Mouse (Mus musculus) induced T-regulatory cell, adult 2 months (primary cell): Measurements from ENCODE around the gene Apobec1.
A peak's percentile ranks its signal among the peaks of the same experiment; 100 is the strongest.
"Not testable (repeated sequence)": the region's sequence is repeated elsewhere in the genome, so short reads cannot be mapped to it uniquely, and the experiment has no call there.

Experiments used
- DNase-seq: peaks from one replicate; pipeline ENCODE4 v3.0.0-alpha.2; 2012; ENCODE audit warnings: low read depth

Gene Apobec1

DNA sequence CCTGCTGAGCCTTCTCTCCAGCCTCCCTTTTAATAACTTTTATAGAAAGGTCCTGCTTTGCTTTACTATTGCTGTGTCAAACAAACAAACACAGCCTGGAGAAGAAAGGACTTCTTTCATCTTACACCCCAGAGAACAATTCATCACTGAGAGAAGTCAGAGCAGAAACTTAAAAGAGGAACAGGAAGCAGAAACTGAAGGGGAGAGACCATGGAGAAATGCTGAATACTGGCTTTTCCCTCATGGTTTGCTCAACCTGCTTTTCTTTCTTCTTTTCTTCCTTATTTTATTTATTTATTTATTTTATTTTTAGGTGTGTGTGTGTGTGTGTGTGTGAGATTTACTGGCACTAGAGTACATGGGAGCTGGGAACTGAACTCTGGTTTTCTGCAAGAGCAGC is 2.0 kb upstream of the Apobec1 start:
- no peak for DNase-seq

- peak; percentile 64 for DNase-seq
Observed at GRCm38 (mm10) chr6:122602992-122603322, 713 bp upstream of the Apobec1 start.

- no peak for DNase-seq
Observed at GRCm38 (mm10) chr6:122601615-122602014, 629 bp downstream of the Apobec1 start.

- DNase-seq = no peak
Observed at GRCm38 (mm10) chr6:122601031-122601430, 1.2 kb downstream of the Apobec1 start.

GRCm38 (mm10) chr6:122600066-122600646 is 2.1 kb downstream of the Apobec1 start:
- DNase-seq = peak; percentile 22

GRCm38 (mm10) chr6:122599054-122599737 is 3.0 kb downstream of the Apobec1 start:
- DNase-seq = peak; percentile 25

- peak; percentile 52 for DNase-seq
Observed at GRCm38 (mm10) chr6:122598436-122598835, 3.8 kb downstream of the Apobec1 start.

GRCm38 (mm10) chr6:122598014-122598413 is 4.2 kb downstream of the Apobec1 start:
- no peak for DNase-seq

- DNase-seq = no peak
Observed at GRCm38 (mm10) chr6:122596608-122597007, 5.6 kb downstream of the Apobec1 start.

DNA sequence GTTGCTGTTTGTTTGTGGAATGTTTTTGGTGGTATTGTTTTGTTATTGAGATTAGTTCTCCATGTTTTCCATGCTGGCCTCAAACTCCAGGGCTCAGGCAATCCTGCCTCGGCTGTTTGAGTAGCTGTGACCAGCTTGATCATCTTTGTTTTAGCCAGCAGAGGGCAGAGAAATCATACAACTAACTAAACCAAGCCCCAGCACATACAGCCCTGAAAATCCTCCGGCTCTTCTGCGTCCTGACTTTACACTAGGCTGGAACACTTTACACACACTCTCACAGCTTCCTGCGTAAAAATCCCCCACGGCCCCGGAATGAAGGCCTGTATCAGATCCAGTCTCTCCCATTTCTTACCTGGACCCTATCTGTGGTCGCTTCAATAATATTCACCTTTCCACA is 6.6 kb downstream of the Apobec1 start:
- peak; percentile 30 for DNase-seq

- no peak for DNase-seq
Observed at GRCm38 (mm10) chr6:122592905-122593304, 9.3 kb downstream of the Apobec1 start.

- no peak for DNase-seq
Observed at GRCm38 (mm10) chr6:122591027-122591758, 11.1 kb downstream of the Apobec1 start.

- no peak for DNase-seq
Observed at GRCm38 (mm10) chr6:122579086-122579485, 23.2 kb downstream of the Apobec1 start.

GRCm38 (mm10) chr6:122577030-122577429 is 25.2 kb downstream of the Apobec1 start:
- DNase-seq = no peak

- DNase-seq = not testable (repeated sequence)
Observed at GRCm38 (mm10) chr6:122575037-122575436, 27.2 kb downstream of the Apobec1 start.

DNA sequence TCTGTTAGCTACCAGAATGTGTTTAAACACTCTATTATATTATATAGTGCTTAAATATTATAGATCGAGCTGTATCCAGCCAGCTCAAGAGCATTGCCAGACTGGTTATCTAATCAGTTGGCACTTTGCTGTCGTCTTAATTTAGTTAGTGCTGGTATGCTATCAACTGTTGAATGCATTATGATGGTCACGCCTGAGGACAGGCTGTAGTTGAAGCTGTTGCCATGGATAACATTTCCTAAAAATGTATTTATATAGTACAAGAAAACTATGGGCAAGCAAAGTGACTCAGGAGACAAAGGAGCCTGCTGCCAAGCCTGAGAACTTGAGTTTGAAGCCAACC is 30.7 kb downstream of the Apobec1 start:
- no peak for DNase-seq

DNA sequence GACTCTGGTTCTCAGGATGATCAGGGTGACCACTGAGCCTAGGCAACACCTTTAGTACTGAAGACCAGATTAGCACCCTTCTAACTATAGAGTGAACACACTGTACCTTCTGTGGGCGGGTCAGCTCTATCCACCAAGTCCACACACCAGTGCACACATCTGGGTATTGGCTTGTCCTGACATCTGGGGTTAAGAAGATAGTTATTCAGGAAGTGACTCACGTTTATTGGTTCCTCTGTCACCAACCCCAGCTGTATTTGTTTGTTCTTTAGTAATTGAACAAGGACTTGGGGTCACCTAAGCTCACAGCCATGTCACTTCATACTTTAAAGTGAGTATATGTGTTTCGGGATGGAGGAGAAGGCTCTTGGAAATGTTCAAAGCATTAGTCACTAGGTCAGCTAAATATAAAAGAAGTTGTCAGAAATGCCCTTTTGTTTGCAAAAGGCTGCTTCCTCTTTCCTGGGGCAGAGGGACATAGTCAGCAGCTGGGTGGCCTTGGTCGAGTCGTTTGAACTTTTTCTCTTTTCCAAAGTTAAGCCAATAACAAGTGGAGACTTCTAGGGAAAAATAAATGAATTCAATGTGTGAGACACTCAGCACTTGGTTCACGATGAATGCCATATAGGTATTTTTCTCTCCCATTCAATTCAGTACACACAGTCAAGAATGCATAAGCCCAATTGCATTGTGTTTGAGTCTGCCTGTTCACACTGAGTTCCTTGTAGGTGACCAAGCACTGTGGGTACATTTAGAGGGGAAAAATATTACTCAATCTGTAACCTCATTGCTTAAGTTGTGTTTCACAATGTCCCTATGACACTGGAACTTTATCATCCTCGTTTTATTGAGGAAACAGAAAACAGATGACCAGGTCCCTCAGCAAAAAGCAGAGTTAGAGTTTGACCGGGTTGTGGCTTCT is 31.3 kb downstream of the Apobec1 start:
- DNase-seq = no peak

- no peak for DNase-seq
Observed at GRCm38 (mm10) chr6:122569762-122570161, 32.5 kb downstream of the Apobec1 start.

GRCm38 (mm10) chr6:122569113-122569512 is 33.1 kb downstream of the Apobec1 start:
- no peak for DNase-seq

GRCm38 (mm10) chr6:122565070-122565784 is 37.0 kb downstream of the Apobec1 start:
- DNase-seq = no peak

- peak; percentile 83 for DNase-seq
Observed at GRCm38 (mm10) chr6:122562463-122562862, 39.8 kb downstream of the Apobec1 start.

DNA sequence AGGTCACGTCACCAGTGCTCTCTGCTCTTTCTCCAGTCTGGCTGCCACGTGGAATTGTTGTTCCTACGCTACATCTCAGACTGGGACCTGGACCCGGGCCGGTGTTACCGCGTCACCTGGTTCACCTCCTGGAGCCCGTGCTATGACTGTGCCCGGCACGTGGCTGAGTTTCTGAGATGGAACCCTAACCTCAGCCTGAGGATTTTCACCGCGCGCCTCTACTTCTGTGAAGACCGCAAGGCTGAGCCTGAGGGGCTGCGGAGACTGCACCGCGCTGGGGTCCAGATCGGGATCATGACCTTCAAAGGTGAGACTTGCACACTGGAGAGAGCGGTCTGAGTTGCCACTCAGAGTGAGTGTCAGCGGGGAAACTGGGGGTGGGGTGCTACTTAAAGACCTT is 41.2 kb downstream of the Apobec1 start:
- DNase-seq = no peak
